Mouse (Mus musculus) liver, embryonic 14.5 days (tissue): ENCODE measurements around the gene Sostdc1. TPM values are rescaled to one million over a fixed set of nuclear protein-coding genes. Genes with fewer than 3 reads are reported as not detected.

Experiments used
- ATAC-seq: fragments of 200-750 bp; cut with Nextera tagmentation; 2 replicates; pipeline ENCODE4 v1.8.0; 2017; ENCODE audit warnings: moderate number of reproducible peaks, mild to moderate bottlenecking, moderate library complexity; ENCODE audit not compliant: insufficient read depth
- DNase-seq, 3 experiments: peaks; one replicate each; pipeline ENCODE4 v3.0.0-alpha.2; 2012 to 2013; ENCODE audit warnings: low read depth in 3 of 3, low spot score in 3 of 3
- H3K27ac ChIP-seq: fragments of 300-500 bp; sonication (generic); 2 replicates; pipeline ENCODE4 v1.5.1; 2014; ENCODE audit warnings: moderate library complexity, mild to moderate bottlenecking, control low read depth, inconsistent platforms
- H3K27me3 ChIP-seq: fragments of 300-500 bp; sonication (generic); 2 replicates; pipeline ENCODE4 v1.6.1; 2014; ENCODE audit warnings: mild to moderate bottlenecking, low read length, moderate library complexity; ENCODE audit not compliant: control insufficient read depth, insufficient read depth
- H3K36me3 ChIP-seq: fragments of 300-500 bp; sonication (generic); replicated peaks from 2 replicates; pipeline ENCODE4 v1.6.1; 2014; ENCODE audit warnings: low read depth; ENCODE audit not compliant: control insufficient read depth, insufficient read depth
- H3K4me1 ChIP-seq, 2 experiments: fragments of 200-500 bp in 1 of 2; fragments of 300-500 bp in 1 of 2; sonication (generic) in 1 of 2; replicated peaks; 2 replicates each; pipeline ENCODE4 v1.6.1; 2012 to 2014; ENCODE audit warnings: antibody characterized with exemption in 1 of 2, inconsistent platforms in 1 of 2, low read length in 1 of 2; ENCODE audit not compliant: control insufficient read depth in 2 of 2, insufficient read depth in 2 of 2
- H3K4me2 ChIP-seq: fragments of 300-500 bp; sonication (generic); 2 replicates; pipeline ENCODE4 v1.6.1; 2014; ENCODE audit warnings: low read depth, mild to moderate bottlenecking, control low read depth, moderate library complexity
- H3K4me3 ChIP-seq, 2 experiments: fragments of 200-500 bp in 1 of 2; fragments of 300-500 bp in 1 of 2; sonication (generic) in 1 of 2; 2 replicates each; pipeline ENCODE4 v1.5.1; 2012 to 2014; ENCODE audit warnings: low read depth in 2 of 2, low read length in 2 of 2, mild to moderate bottlenecking in 2 of 2, control low read depth in 1 of 2, inconsistent platforms in 1 of 2, moderate library complexity in 1 of 2; ENCODE audit not compliant: insufficient read depth in 1 of 2
- H3K9ac ChIP-seq: fragments of 300-500 bp; sonication (generic); replicated peaks from 2 replicates; pipeline ENCODE4 v1.6.1; 2014; ENCODE audit warnings: mild to moderate bottlenecking, control low read depth, moderate library complexity
- H3K9me3 ChIP-seq: fragments of 300-500 bp; sonication (generic); 2 replicates; pipeline ENCODE4 v1.6.1; 2016; ENCODE audit warnings: low read length, mixed read lengths; ENCODE audit not compliant: control insufficient read depth
- CTCF ChIP-seq: IDR thresholded peaks from 2 replicates; pipeline ENCODE4 v1.5.1; 2016; ENCODE audit warnings: antibody characterized with exemption, low read depth, control low read depth
- EP300 ChIP-seq: IDR thresholded peaks from 2 replicates; pipeline ENCODE4 v1.6.1; 2016; ENCODE audit warnings: antibody characterized with exemption, low read depth
- WGBS: fragments of 180-500 bp; shearing (Covaris S2); extraction: QIAGEN DNeasy Blood & Tissue Kit; methylation state at CpG from one replicate; pipeline ENCODE4 v1.1.7; 2014; ENCODE audit not compliant: insufficient replicate concordance; 5-methylcytosine and 5-hydroxymethylcytosine counted together
- polyA plus RNA-seq, 2 experiments: library from polyadenylated mRNA; depleted of rRNA in 1 of 2; stranded (reverse) in 1 of 2; unstranded in 1 of 2; fragments of >200 nt; fragmentation: Nextera tagmentation in 1 of 2; extraction: Ambion mirVana in 1 of 2; gene quantifications; 2 replicates each; pipeline versions ENCODE4 v1.2.1 to v1.2.3; 2012 to 2014

Gene Sostdc1
- polyA plus RNA-seq, 2 experiments = 0.05 to 0.07 TPM

GRCm38 (mm10) chr12:36326101-36326521 lies 12.2 kb downstream of the Sostdc1 start:
- no peak overlapping the region for H3K27ac ChIP-seq
- H3K4me1 ChIP-seq = no peaks in the 10 kb centered on the region
- DNase-seq = no peak
- no peak overlapping the region for H3K9ac ChIP-seq
- no peaks in the 10 kb centered on the region for H3K27me3 ChIP-seq
- no peak for ATAC-seq
- no peak overlapping the region for H3K4me3 ChIP-seq
- WGBS = 66% methylated on average over 4 of the region's 4 CpGs
- TF ChIP-seq EP300 = no peak
- no peak for TF ChIP-seq CTCF
- no peaks in the 10 kb centered on the region for H3K9me3 ChIP-seq
- no peaks in the 10 kb centered on the region for H3K36me3 ChIP-seq
- H3K4me2 ChIP-seq = no peak overlapping the region

GRCm38 (mm10) chr12:36332676-36333075 lies 18.7 kb downstream of the Sostdc1 start:
- H3K4me1 ChIP-seq = no peaks in the 10 kb centered on the region
- H3K9me3 ChIP-seq = no peaks in the 10 kb centered on the region
- H3K27ac ChIP-seq = no peak overlapping the region
- no peak for DNase-seq
- H3K4me3 ChIP-seq = no peak overlapping the region
- ATAC-seq = no peak
- no peak for TF ChIP-seq CTCF
- no peak for TF ChIP-seq EP300
- WGBS = 71% methylated on average over 1 of the region's 1 CpGs
- H3K36me3 ChIP-seq = no peaks in the 10 kb centered on the region
- no peaks in the 10 kb centered on the region for H3K27me3 ChIP-seq
- H3K4me2 ChIP-seq = no peak overlapping the region
- no peak overlapping the region for H3K9ac ChIP-seq

DNA sequence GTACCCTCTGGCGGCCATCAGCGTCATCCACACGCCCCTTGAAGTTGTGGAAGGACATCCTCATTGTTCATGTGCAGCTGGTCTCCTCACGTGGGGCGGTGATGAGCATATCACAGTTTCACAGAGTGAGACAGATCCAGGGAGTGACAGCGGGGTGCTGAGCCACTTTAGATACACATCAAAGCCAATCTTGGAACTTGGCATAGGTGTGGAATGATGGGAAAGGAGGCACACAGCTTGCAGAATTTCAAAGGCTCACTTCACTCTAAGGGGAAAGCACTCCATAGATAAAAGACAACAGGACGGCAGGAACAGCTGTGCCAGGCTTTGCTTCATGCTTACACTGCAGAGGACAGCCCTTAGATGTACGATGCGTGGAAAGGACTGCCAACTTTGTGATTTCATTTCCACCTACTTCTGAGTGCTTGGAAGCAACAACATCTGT lies 19.9 kb downstream of the Sostdc1 start:
- ATAC-seq = no peak
- Histone ChIP-seq H3K4me2 (no peak overlapping the region), H3K27me3 (no peaks in the 10 kb centered on the region), H3K27ac (no peak overlapping the region), H3K9me3 (no peaks in the 10 kb centered on the region), H3K4me3 (no peak overlapping the region), H3K9ac (no peak overlapping the region), H3K36me3 (no peaks in the 10 kb centered on the region), H3K4me1 (no peaks in the 10 kb centered on the region)
- WGBS = 56% methylated on average over 9 of the region's 9 CpGs
- TF ChIP-seq EP300 = no peak
- DNase-seq = no peak

GRCm38 (mm10) chr12:36344131-36344530 lies 30.2 kb downstream of the Sostdc1 start:
- Histone ChIP-seq H3K9ac (no peak overlapping the region), H3K4me2 (no peak overlapping the region), H3K27me3 (no peaks in the 10 kb centered on the region), H3K27ac (no peak overlapping the region), H3K4me3 (no peak overlapping the region), H3K36me3 (no peaks in the 10 kb centered on the region), H3K4me1 (no peaks in the 10 kb centered on the region), H3K9me3 (no peaks in the 10 kb centered on the region)
- 57% methylated on average over 4 of the region's 4 CpGs for WGBS
- ATAC-seq (no peak), DNase-seq (no peak)
- TF ChIP-seq EP300 (no peak), CTCF (no peak)

DNA sequence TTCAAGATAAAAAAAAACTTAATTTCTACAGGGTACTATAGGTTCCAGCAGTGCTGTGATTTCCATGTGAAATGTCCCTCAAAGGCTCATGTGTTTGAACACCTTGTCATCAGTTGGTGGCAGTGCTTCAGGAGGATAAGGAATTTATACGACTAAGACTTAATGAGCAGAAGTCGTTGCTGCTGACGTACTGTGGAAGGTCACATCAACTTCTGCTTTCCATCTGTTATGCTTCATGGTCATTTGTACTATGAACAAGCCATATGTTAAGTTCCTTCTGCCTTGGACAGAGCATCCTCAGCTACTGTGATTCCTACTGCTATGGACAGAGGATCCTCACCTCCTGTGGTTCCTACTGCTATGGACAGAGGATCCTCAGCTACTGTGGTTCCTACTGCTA lies 46.1 kb downstream of the Sostdc1 start:
- ATAC-seq = no peak
- 66% methylated on average over 3 of the region's 3 CpGs for WGBS
- no peak overlapping the region for H3K4me2 ChIP-seq

More for the DNA sequence above, 46.1 kb downstream of the Sostdc1 start:
- Histone ChIP-seq H3K27me3 (no peaks in the 10 kb centered on the region), H3K9ac (no peak overlapping the region), H3K4me3 (no peak overlapping the region), H3K4me1 (no peaks in the 10 kb centered on the region), H3K27ac (no peak overlapping the region), H3K36me3 (no peaks in the 10 kb centered on the region), H3K9me3 (no peaks in the 10 kb centered on the region)
- no peak for DNase-seq
- TF ChIP-seq EP300 = no peak
- TF ChIP-seq CTCF = no peak
